Mouse (Mus musculus): ENCODE measurements around the gene Pmel.

- TF ChIP-seq CTCF (IDR thresholded peaks at IDR 0.05; ENCODE audit: extremely low read depth, insufficient read length, insufficient replicate concordance, low read depth, low read length) = no peak
- TF ChIP-seq POLR2A (IDR thresholded peaks at IDR 0.05; ENCODE audit: low read depth, low read length) = no peak
Observed at GRCm38 (mm10) chr10:128745946-128746613, 42.1 kb downstream of the Pmel start.
